Mouse (Mus musculus): ENCODE data around the gene Wdpcp.
A peak's percentile ranks its signal among the peaks of the same experiment; 100 is the strongest.

Gene Wdpcp

DNA sequence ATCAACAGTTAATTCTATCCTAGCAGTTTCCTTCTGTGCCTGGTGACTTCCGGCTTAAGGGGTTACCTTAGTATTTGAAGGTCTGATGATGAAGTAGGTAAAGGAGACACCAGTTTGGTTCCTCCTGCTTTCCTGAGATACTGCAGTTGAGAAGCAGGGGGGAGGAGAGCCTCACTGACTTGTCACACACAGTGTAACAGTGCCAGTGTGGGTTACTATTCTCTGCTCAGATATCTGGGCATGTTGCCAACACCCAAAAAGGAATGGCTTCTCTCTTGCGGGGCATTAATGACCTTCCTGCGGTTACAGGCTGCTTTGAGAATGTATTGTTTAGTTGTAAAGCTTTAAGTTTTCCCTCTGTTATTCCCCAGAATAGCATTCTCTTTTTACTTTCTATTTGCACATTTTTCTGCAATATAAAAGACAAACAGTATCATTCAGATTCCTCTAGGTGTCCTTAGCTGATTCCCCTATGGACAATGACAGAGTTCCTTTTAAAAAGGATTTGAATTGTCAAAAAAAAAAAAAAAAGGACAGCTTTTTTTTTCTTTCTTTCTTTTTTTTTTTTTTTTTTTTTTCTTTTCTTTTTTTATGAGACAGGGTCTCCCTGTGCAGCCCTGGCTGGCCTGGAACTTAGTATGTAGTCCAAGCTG, 2.5 kb upstream of the Wdpcp start:
- peak; percentile 68 to 76 for DNase-seq

- DNase-seq = peak in 1 of 2 experiments; percentile 22
Observed at GRCm38 (mm10) chr11:21570109-21570474, 1.9 kb upstream of the Wdpcp start.

DNA sequence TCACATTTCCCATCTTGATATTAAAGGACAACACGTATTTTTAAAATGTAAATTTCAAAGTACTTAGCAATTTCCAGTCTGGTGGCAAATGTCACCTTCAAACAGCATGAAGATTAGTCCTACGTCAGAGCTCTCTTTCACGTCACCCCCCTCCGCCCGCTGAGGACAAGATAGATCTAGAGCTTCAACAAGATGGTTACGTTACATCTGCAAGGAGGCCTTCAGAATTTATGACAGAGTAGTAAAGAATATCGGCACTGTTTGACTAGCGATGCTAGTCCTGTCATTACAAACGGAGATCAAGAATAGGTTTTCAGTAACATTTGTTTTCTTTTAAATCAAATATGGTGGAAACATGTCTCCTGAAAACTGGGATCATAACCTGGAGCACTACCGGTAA, 1.1 kb upstream of the Wdpcp start:
- peak; percentile 60 to 63 for DNase-seq

- DNase-seq = no peak
Observed at GRCm38 (mm10) chr11:21581472-21581871, 9.4 kb downstream of the Wdpcp start.

DNA sequence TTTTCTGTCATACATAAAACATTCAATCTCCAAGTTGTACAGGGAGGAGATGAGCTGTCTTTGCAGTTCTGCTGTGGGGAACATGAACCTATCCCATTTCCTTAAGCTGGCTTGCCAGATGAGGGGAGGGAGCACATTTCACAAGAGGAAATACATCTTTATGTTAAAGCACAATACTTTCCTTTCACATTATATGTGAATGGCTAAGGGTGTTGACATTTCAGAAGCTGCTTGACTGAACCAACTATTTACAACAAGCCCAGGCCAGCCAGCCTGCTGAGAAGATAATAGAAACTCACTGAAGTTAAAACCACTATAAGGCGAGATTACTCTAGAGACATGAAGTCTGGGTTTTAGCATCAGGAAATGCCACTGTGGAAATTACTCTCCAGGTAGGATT, 11.3 kb downstream of the Wdpcp start:
- DNase-seq = no peak

DNA sequence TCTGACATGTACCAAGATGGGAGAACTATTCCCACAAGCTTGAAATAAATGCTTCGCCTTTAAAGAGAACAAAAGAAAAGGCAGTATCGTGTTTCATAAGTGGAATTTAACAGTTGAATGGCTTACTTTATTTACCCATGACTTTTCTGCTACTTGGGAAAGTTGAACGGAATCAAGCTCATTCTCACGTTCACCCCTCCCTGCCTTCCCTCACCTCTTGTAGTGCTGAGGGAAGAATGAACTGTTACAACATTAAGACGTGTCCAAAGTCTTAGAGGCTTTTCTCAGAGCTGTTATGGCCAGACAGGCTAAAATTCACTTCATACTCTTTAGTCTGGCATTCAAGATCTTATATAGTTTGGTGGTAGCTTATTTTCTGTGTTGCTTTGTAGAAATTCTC, 30.5 kb downstream of the Wdpcp start:
- DNase-seq = no peak

- no peak for DNase-seq
Observed at GRCm38 (mm10) chr11:21615915-21616314, 43.9 kb downstream of the Wdpcp start.

DNA sequence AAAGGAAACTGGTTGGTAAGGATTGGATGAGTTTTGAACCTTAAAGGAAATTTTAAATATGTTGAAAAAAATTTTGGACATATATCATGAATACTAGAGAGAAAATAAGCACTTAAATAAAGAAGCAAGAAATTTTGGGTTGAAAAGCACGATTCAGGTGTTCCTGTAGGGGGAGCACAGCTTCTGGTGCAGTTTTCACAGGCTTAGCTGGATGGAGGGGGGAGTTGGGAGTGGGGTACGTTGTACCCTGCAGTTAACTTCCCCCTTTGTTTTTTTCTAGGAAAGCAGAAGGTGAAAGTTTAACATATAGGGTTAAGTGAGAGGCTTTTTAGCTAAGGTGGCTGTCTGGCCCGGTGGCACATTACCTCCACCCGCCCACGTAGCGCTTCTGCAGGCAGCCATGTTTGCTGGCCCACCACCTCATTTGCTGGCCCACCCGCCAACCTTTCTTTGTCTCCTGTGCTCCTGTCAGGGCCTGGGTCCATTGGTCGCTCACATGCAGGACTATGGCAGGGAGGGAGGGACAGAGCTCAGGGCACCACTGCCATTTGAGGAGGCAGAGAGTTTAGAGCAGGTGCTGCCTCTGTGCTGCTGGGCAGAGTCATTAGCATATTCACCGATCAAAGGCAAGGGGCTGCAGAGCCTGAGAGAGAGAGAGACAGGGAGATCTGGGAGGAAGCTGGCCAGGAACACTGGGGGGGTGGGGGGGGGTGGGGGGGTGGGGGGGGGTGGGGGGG, 62.3 kb downstream of the Wdpcp start:
- no peak for DNase-seq

GRCm38 (mm10) chr11:21638341-21638740, 66.3 kb downstream of the Wdpcp start:
- DNase-seq = no peak

DNA sequence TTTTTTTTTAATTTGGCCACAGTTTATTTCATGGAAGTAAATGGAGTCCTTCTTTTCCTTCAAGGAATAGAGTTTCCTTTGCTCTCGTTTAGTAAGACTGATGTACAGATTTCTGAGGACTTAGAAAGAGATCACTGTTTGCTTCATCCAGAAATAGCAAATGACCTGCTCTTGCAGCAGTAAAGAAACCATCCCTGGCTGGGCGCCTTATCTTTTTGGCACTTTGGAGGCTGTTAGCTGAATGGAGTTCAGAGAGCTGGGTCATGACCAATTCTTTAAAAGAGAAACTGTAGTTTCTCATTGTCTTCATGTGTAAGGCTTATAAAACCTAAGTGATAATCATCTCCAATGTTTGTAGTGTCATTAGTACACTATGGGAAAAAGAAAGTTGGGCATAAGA, 67.5 kb downstream of the Wdpcp start:
- DNase-seq = peak; percentile 58 to 59

GRCm38 (mm10) chr11:21644231-21644630, 72.2 kb downstream of the Wdpcp start:
- no peak for DNase-seq

DNA sequence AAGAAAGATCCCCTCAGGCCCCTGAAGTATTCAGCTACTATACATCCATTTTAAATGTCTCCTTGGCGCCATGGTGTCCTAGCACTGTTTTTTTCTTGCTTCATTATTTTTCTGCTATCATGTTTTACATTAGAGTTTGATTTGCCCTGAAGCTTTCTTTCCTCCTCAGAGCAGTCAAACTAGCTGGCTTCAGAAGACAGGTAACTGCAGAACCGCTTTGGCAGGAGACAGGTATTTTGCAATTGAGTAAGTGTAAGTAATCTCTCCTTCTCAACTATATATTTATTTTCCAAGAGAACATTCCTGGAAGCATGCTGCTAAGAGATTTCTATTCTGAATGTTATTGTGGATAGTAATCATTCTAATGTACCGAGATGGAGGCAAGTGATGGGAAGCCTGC, 74.1 kb downstream of the Wdpcp start:
- DNase-seq = no peak

- peak; percentile 66 to 69 for DNase-seq
Observed at GRCm38 (mm10) chr11:21658985-21659384, 87.0 kb downstream of the Wdpcp start.

GRCm38 (mm10) chr11:21677034-21677433, 105.0 kb downstream of the Wdpcp start:
- DNase-seq = peak in 1 of 2 experiments; percentile 4

- no peak for DNase-seq
Observed at GRCm38 (mm10) chr11:21688441-21688840, 116.4 kb downstream of the Wdpcp start.

- no peak for DNase-seq
Observed at GRCm38 (mm10) chr11:21690730-21691129, 118.7 kb downstream of the Wdpcp start.

DNA sequence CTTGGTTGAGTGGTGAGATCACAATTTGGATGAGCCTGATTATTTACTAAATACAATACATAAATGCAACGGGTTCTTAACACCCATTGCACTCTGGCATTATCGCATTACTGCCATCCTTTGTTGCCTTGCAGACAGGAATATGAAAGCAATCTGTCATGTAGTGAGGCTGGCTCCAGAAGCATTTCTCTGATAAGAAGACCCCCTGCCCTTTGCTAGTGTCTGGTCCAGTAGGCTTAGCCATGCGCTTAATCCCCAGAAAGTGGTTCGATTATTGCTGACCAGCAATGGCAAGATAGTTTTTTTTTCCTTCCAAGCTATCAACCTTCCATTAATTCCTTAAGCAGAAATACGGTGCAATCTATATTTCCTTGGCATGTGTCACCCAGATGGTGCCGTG, 122.1 kb downstream of the Wdpcp start:
- no peak for DNase-seq

DNA sequence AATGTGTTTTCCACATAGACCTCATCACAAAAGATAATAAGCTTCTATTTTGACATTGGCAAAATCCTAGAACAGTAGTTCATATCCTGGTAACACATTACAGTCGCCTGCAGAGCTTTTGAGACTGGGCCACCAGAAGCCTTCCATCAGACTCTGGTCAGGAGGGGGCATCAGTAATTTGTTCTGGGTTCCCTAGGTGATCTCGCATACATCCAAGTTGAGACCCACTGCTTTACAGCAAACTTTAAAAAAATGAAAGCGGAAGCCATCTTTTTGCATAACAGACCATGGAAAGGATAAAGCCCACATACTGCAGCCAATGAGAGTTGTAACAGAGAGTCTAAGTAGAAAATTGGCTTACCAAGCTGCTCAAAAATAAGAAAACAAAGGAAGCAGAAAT, 125.6 kb downstream of the Wdpcp start:
- no peak for DNase-seq

GRCm38 (mm10) chr11:21713508-21713907, 141.5 kb downstream of the Wdpcp start:
- no peak for DNase-seq

GRCm38 (mm10) chr11:21714065-21714464, 142.0 kb downstream of the Wdpcp start:
- DNase-seq = no peak

DNA sequence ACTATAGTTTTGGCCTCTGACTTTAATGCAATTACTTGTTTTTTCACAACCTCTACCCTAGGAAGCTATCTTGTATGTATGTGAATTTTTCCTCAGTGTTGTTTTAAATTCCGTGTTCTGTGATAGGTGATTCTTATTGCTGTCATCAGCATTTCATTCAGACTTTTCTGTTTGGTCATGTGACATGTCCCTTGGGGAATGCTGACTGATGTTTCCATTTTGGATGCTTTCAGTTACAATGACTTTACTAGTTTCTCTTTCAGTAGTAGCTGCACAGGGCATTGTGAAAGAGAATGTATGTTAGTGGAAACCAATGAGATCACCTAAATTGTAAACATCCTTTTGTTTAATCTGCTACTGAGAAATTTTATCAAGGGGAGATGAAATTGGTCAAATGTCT, 154.3 kb downstream of the Wdpcp start:
- no peak for DNase-seq

DNA sequence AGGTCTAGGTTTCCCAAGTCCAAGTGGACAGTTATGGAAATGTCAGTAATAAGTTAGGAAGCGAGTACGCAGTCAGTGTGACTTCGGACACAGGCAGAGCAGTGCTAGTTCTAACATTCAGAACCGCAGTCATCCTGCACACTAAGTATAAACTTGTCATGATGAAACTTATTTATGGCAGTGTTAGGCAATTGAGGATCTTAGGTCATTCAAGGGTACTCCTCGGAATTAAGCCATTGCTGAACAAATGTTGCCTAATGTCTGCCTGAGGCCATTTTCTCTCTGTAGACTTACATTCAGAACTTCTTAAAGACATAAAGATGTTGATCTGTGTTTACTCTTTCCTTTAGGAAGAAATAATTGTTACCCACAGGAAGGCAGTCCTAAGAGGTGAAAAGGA, 157.0 kb downstream of the Wdpcp start:
- no peak for DNase-seq

DNA sequence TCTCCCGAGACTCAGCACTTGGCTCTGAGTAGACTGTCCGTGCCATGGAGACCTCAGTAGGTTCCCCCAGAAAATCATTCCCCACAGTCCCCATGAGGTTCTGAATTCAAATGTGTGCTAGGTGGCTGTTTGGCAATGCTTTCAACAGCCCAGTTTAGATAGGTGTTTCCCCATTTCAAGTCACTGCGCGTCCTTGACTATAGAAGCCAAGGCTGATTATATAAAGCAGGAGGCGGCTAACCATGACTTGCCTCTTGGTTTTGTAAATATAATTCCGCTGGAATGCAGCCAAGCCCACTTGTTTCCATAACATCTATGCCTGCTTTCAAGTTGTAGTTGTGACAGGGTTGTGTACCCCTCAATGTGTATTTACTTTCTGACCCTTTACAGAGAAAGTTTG, 157.9 kb downstream of the Wdpcp start:
- DNase-seq = no peak

DNA sequence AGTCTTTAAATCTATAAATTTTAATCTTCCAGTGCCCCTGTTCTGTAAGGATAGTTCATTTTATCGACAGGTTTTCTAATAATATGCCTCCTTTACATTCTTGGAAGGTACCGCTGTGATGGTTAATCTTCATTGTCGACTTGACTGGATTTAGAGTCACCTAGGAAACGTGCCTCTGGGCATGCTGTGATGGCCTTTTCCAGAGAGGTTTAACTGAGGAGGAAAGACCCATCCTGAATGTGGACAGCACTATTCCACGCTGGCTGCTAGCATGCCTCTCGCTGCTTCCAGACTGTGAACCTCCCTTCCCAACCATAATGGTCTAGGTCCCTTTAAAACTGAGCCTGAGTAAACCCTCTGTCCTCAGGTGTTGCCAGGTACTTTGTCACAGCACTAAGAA, 163.2 kb downstream of the Wdpcp start:
- DNase-seq = no peak

GRCm38 (mm10) chr11:21749487-21749886, 177.5 kb downstream of the Wdpcp start:
- no peak for DNase-seq
